Mouse (Mus musculus) forebrain, embryonic 11.5 days (tissue): ENCODE results near the gene Klc3. TPM values are rescaled to one million over a fixed set of nuclear protein-coding genes. Genes with fewer than 3 reads are reported as not detected.

Experiments used
- ATAC-seq: fragments of 200-750 bp; cut with Nextera tagmentation; replicated peaks from 2 replicates; pipeline ENCODE4 v1.8.0; 2017; ENCODE audit warnings: moderate TSS enrichment; ENCODE audit not compliant: low FRiP score
- DNase-seq: peaks from one replicate; pipeline ENCODE4 v3.0.0-alpha.2; 2017; ENCODE audit warnings: low spot score
- H3K27ac ChIP-seq: fragments of 300-500 bp; sonication (generic); 2 replicates; pipeline ENCODE4 v1.5.1; 2014; ENCODE audit warnings: low read depth, low read length
- H3K27me3 ChIP-seq: fragments of 300-500 bp; sonication (generic); 2 replicates; pipeline ENCODE4 v1.6.1; 2014; ENCODE audit warnings: mild to moderate bottlenecking, low read length, mixed read lengths; ENCODE audit not compliant: control insufficient read depth, insufficient read depth
- H3K36me3 ChIP-seq: fragments of 300-500 bp; sonication (generic); 2 replicates; pipeline ENCODE4 v1.6.1; 2014; ENCODE audit warnings: mild to moderate bottlenecking, low read length, moderate library complexity, mixed read lengths; ENCODE audit not compliant: control insufficient read depth, insufficient read depth
- H3K4me1 ChIP-seq: fragments of 300-500 bp; sonication (generic); replicated peaks from 2 replicates; pipeline ENCODE4 v1.6.1; 2014; ENCODE audit warnings: low read length, mixed read lengths; ENCODE audit not compliant: control insufficient read depth, insufficient read depth
- H3K4me2 ChIP-seq: fragments of 300-500 bp; sonication (generic); 2 replicates; pipeline ENCODE4 v1.6.1; 2014; ENCODE audit warnings: low read depth, mild to moderate bottlenecking, low read length, moderate library complexity, mixed read lengths; ENCODE audit not compliant: severe bottlenecking
- H3K4me3 ChIP-seq: fragments of 300-500 bp; sonication (generic); 2 replicates; pipeline ENCODE4 v1.5.1; 2014; ENCODE audit warnings: low read depth, low read length
- H3K9ac ChIP-seq: fragments of 300-500 bp; sonication (generic); 2 replicates; pipeline ENCODE4 v1.6.1; 2014; ENCODE audit warnings: low read length
- H3K9me3 ChIP-seq: fragments of 300-500 bp; sonication (generic); 2 replicates; pipeline ENCODE4 v1.6.1; 2016; ENCODE audit warnings: low read length, mixed read lengths; ENCODE audit not compliant: control insufficient read depth
- WGBS: fragments of 180-500 bp; shearing (Covaris S2); extraction: QIAGEN DNeasy Blood & Tissue Kit; methylation state at CpG from one replicate; pipeline ENCODE4 v1.1.7; 2014; 5-methylcytosine and 5-hydroxymethylcytosine counted together
- polyA plus RNA-seq: library from polyadenylated mRNA; unstranded; fragments of >200 nt; fragmentation: Nextera tagmentation; extraction: Ambion mirVana; gene quantifications from 2 replicates; pipeline ENCODE4 v1.2.1, GENCODE M21; 2014

Klc3 gene
- polyA plus RNA-seq, 1 experiment from 2014 or later, result 2.8 TPM

- WGBS, result 92% methylated on average over 6 of the region's 6 CpGs
Observed at GRCm38 (mm10) chr7:19430402-19430801, 26.5 kb upstream of the Klc3 start.

GRCm38 (mm10) chr7:19429726-19430125 is 25.8 kb upstream of the Klc3 start:
- no peak overlapping the region for H3K9ac ChIP-seq
- no peak for DNase-seq
- 73% methylated on average over 8 of the region's 8 CpGs for WGBS
- H3K9me3 ChIP-seq, result no peaks in the 10 kb centered on the region
- H3K36me3 ChIP-seq, result peaks cover 34% of the 10 kb centered on the region
- H3K4me1 ChIP-seq, result no peaks in the 10 kb centered on the region
- no peak overlapping the region for H3K4me2 ChIP-seq
- no peak overlapping the region for H3K4me3 ChIP-seq
- H3K27ac ChIP-seq, result no peak overlapping the region
- ATAC-seq, result no peak
- no peaks in the 10 kb centered on the region for H3K27me3 ChIP-seq

More at GRCm38 (mm10) chr7:19430402-19430801, 26.5 kb upstream of the Klc3 start:
- ATAC-seq (no peak), DNase-seq (no peak)
- Histone ChIP-seq H3K4me1 (no peaks in the 10 kb centered on the region), H3K9me3 (no peaks in the 10 kb centered on the region), H3K27me3 (no peaks in the 10 kb centered on the region), H3K4me3 (no peak overlapping the region), H3K36me3 (peaks cover 34% of the 10 kb centered on the region), H3K4me2 (no peak overlapping the region), H3K9ac (no peak overlapping the region), H3K27ac (no peak overlapping the region)

GRCm38 (mm10) chr7:19427999-19428650 is 24.2 kb upstream of the Klc3 start:
- Histone ChIP-seq H3K4me1 (no peaks in the 10 kb centered on the region), H3K27ac (no peak overlapping the region), H3K36me3 (peaks cover 23% of the 10 kb centered on the region), H3K4me3 (no peak overlapping the region), H3K9ac (no peak overlapping the region), H3K9me3 (no peaks in the 10 kb centered on the region), H3K27me3 (no peaks in the 10 kb centered on the region; the same call in 1 of the 2 replicates), H3K4me2 (no peak overlapping the region)
- ATAC-seq, result no peak
- WGBS, result 74% methylated on average over 15 of the region's 15 CpGs
- DNase-seq, result no peak

- H3K27ac ChIP-seq, result no peak overlapping the region
- 90% methylated on average over 6 of the region's 6 CpGs for WGBS
- no peak for DNase-seq
- no peak overlapping the region for H3K4me3 ChIP-seq
- no peaks in the 10 kb centered on the region for H3K9me3 ChIP-seq
- no peaks in the 10 kb centered on the region for H3K4me1 ChIP-seq
- no peak for ATAC-seq
- peaks cover 12% of the 10 kb centered on the region; the same call in 1 of the 2 replicates for H3K36me3 ChIP-seq
- peaks cover 1% of the 10 kb centered on the region; the same call in 1 of the 2 replicates for H3K27me3 ChIP-seq
- H3K4me2 ChIP-seq, result no peak overlapping the region
- no peak overlapping the region for H3K9ac ChIP-seq
Observed at GRCm38 (mm10) chr7:19426888-19427287, 23.0 kb upstream of the Klc3 start.

GRCm38 (mm10) chr7:19426349-19426748 is 22.4 kb upstream of the Klc3 start:
- Histone ChIP-seq H3K9me3 (no peaks in the 10 kb centered on the region), H3K4me1 (peaks cover 2% of the 10 kb centered on the region; the same call in 1 of the 2 replicates), H3K9ac (no peak overlapping the region), H3K4me3 (no peak overlapping the region), H3K4me2 (no peak overlapping the region), H3K27ac (no peak overlapping the region), H3K36me3 (peaks cover 11% of the 10 kb centered on the region; the same call in 1 of the 2 replicates), H3K27me3 (peaks cover 2% of the 10 kb centered on the region; the same call in 1 of the 2 replicates)
- ATAC-seq, result no peak
- WGBS, result 72% methylated on average over 6 of the region's 6 CpGs
- no peak for DNase-seq

- Histone ChIP-seq H3K4me2 (no peak overlapping the region), H3K27ac (no peak overlapping the region), H3K27me3 (peaks cover 22% of the 10 kb centered on the region), H3K4me1 (peaks cover 4% of the 10 kb centered on the region), H3K4me3 (no peak overlapping the region), H3K36me3 (peaks cover 7% of the 10 kb centered on the region; the same call in 1 of the 2 replicates), H3K9me3 (no peaks in the 10 kb centered on the region), H3K9ac (no peak overlapping the region)
- WGBS, result 78% methylated on average over 4 of the region's 4 CpGs
- DNase-seq (no peak), ATAC-seq (no peak)
Observed at GRCm38 (mm10) chr7:19424051-19424450, 20.1 kb upstream of the Klc3 start.

GRCm38 (mm10) chr7:19423083-19423482 is 19.2 kb upstream of the Klc3 start:
- WGBS, result 79% methylated on average over 3 of the region's 3 CpGs
- Histone ChIP-seq H3K27me3 (peaks cover 28% of the 10 kb centered on the region), H3K36me3 (0 out of 2 replicates have a peak, but pooled peaks cover 2% of the 10 kb centered on the region), H3K4me3 (no peak overlapping the region), H3K4me2 (no peak overlapping the region), H3K4me1 (peaks cover 4% of the 10 kb centered on the region), H3K9me3 (no peaks in the 10 kb centered on the region), H3K9ac (no peak overlapping the region), H3K27ac (no peak overlapping the region)
- no peak for DNase-seq
- no peak for ATAC-seq

GRCm38 (mm10) chr7:19420821-19421636 is 17.1 kb upstream of the Klc3 start:
- Histone ChIP-seq H3K4me3 (peak overlapping the region; percentile 30), H3K27me3 (peaks cover 28% of the 10 kb centered on the region), H3K9ac (no peak overlapping the region), H3K4me1 (peaks cover 4% of the 10 kb centered on the region), H3K4me2 (peak overlapping the region; percentile 59), H3K9me3 (no peaks in the 10 kb centered on the region), H3K36me3 (no peaks in the 10 kb centered on the region), H3K27ac (no peak overlapping the region)
- ATAC-seq (peak; percentile 99), DNase-seq (peak; percentile 92)
- WGBS, result 13% methylated on average over 43 of the region's 43 CpGs
